Mouse (Mus musculus): ENCODE measurements around the gene Lrrc3. TPM values are rescaled to one million over a fixed set of nuclear protein-coding genes. Genes with fewer than 3 reads are reported as not detected.

Gene Lrrc3
- total and polyA plus RNA-seq, 3 experiments: not detected

DNA sequence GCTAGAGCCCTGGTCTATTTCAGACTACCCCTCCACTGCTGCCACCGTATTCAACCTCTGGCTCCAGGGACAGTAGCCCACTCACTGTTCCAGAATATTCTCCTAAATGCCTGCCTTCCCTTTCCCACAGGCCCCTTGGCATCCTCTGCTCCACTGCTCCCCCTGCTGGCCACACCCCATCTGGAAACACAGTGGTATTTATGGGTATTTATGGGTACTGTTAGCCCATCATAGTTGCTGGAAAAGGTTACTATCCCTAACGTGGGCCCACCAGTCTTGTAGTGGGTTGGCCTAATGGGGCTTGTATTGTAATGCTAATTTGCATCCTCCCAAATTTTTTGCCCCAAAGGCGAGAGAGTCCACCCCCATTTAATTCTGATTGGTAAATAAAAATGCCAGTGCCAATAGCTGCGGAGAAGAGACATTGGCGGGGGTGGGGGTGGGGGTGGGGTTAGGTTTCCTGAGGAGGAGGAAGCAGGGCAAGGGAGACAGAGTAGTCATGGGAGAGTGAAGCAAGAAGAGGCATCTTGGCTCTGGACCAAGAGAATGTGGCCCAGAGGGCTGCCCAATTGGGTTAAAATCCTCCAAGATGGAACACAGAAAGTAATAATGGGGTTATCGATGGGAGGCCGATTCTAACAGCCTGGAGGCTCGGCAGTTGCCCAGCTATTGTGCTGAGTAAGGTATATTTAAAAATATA is 14.4 kb upstream of the Lrrc3 start:
- H3K27ac ChIP-seq (ENCODE audit: insufficient read depth, low read depth): no peak overlapping the region
- no peaks in the 10 kb centered on the region for H3K36me3 ChIP-seq (replicated peaks in 1 of 2; ENCODE audit: control insufficient read depth in 1 of 2, insufficient read depth in 1 of 2, low read length in 1 of 2)
- no peak overlapping the region for H3K4me2 ChIP-seq (ENCODE audit: insufficient read depth, low read depth, poor library complexity, severe bottlenecking)
- peaks cover 7 to 10% of the 10 kb centered on the region in 2 experiments; a peak in 3 of 4 replicates for H3K4me1 ChIP-seq (ENCODE audit: control insufficient read depth in 1 of 2, insufficient read depth in 2 of 2)
- DNase-seq (ENCODE audit: extremely low read depth): peak; percentile 31
- peaks cover 85% of the 10 kb centered on the region for H3K27me3 ChIP-seq (replicated peaks)
- H3K9ac ChIP-seq (ENCODE audit: insufficient read depth, low read depth): no peak overlapping the region
- in situ Hi-C loops (cut with MboI; ENCODE audit: low pct_ligation_motif_present, low pct_unique_long_range_greater_than_20kb, low sequenced_read_pairs) (no loop called here), dilution Hi-C loops (cut with MboI; ENCODE audit: extremely low pct_ligation_motif_present, extremely low pct_unique_long_range_greater_than_20kb, low sequenced_read_pairs) (no loop called here)
- peak; percentile 36 for TF ChIP-seq RAD21 (IDR thresholded peaks at IDR 0.05; ENCODE audit: low read depth, low read length)
- no peak for TF ChIP-seq MAX (IDR thresholded peaks at IDR 0.05; ENCODE audit: low read length)
- no peak for TF ChIP-seq ZNF384 (IDR thresholded peaks at IDR 0.05; ENCODE audit: low read depth, low read length)
- TF ChIP-seq NELFE (IDR thresholded peaks at IDR 0.05; ENCODE audit: low read depth, low read length): no peak
- TF ChIP-seq MXI1 (IDR thresholded peaks at IDR 0.05; ENCODE audit: low read depth, low read length): no peak
- TF ChIP-seq CHD1 (IDR thresholded peaks at IDR 0.05; ENCODE audit: low read depth, low read length): no peak
- TF ChIP-seq RCOR1 (conservative IDR thresholded peaks at IDR 0.05; ENCODE audit: low read depth, low read length): no peak
- TF ChIP-seq MAZ (IDR thresholded peaks at IDR 0.05; ENCODE audit: low read depth, low read length): no peak
- no peak for TF ChIP-seq EP300 (IDR thresholded peaks at IDR 0.05; ENCODE audit: low read length)
- peak; percentile 74 to 78 for TF ChIP-seq CTCF (conservative IDR thresholded peaks at IDR 0.05 in 1 of 2, IDR thresholded peaks at IDR 0.05 in 1 of 2; ENCODE audit: low read depth in 2 of 2, low read length in 2 of 2)
- no peak for TF ChIP-seq TBP (conservative IDR thresholded peaks at IDR 0.05; ENCODE audit: low read depth, low read length)
- no peak for TF ChIP-seq USF1 (IDR thresholded peaks at IDR 0.05; ENCODE audit: low read depth, low read length)
- TF ChIP-seq JUND (conservative IDR thresholded peaks at IDR 0.05; ENCODE audit: low read depth, low read length): no peak
- no peak for TF ChIP-seq UBTF (IDR thresholded peaks at IDR 0.05; ENCODE audit: low read depth, low read length)
- TF ChIP-seq ZKSCAN1 (IDR thresholded peaks at IDR 0.05; ENCODE audit: borderline replicate concordance, low read depth, low read length): no peak
- TF ChIP-seq POLR2A (IDR thresholded peaks at IDR 0.05; ENCODE audit: low read depth, low read length): no peak
- peak; percentile 67 for TF ChIP-seq SMC3 (IDR thresholded peaks at IDR 0.05; ENCODE audit: low read depth, low read length)
- no peak for TF ChIP-seq USF2 (conservative IDR thresholded peaks at IDR 0.05; ENCODE audit: low read depth, low read length)
- TF ChIP-seq CHD2 (IDR thresholded peaks at IDR 0.05; ENCODE audit: low read length): no peak
- no peak for TF ChIP-seq MEF2A (IDR thresholded peaks at IDR 0.05; ENCODE audit: borderline replicate concordance, low read depth, low read length)
- no peak for TF ChIP-seq GABPA (IDR thresholded peaks at IDR 0.05; ENCODE audit: insufficient replicate concordance, low read depth, low read length)
- no peak for TF ChIP-seq ZC3H11A (IDR thresholded peaks at IDR 0.05; ENCODE audit: low read depth, low read length)
- TF ChIP-seq ELF1 (IDR thresholded peaks at IDR 0.05; ENCODE audit: low read depth, low read length): no peak
- no peak for TF ChIP-seq TCF12 (IDR thresholded peaks at IDR 0.05; ENCODE audit: low read depth, low read length)
- TF ChIP-seq SIN3A (IDR thresholded peaks at IDR 0.05; ENCODE audit: low read length): no peak
- no peaks in the 10 kb centered on the region for H3K9me3 ChIP-seq (replicated peaks; ENCODE audit: low read length)
- H3K4me3 ChIP-seq (replicated peaks in 1 of 3; ENCODE audit: low read depth in 2 of 3, low read length in 2 of 3, poor library complexity in 1 of 3): no peak overlapping the region
- no peaks in the 10 kb centered on the region for H3K79me2 ChIP-seq (replicated peaks; ENCODE audit: control insufficient read depth, extremely low read depth, insufficient read depth, poor library complexity, severe bottlenecking)
